Mouse (Mus musculus) G1E (cell line): ENCODE measurements around the gene Gimap9. TPM values are rescaled to one million over a fixed set of nuclear protein-coding genes. Genes with fewer than 3 reads are reported as not detected.
A peak's percentile ranks its signal among the peaks of the same experiment; 100 is the strongest.

Experiments
- ATAC-seq: 2 replicates; pipeline ENCODE4 v1.8.0; 2016; ENCODE audit warnings: mild to moderate bottlenecking; ENCODE audit not compliant: insufficient number of reproducible peaks, poor library complexity, low FRiP score, severe bottlenecking; ENCODE audit errors: extremely low read depth
- DNase-seq: peaks from one replicate; pipeline ENCODE4 v3.0.0; 2012; ENCODE audit warnings: low spot score
- H3K27me3 ChIP-seq: 2 replicates; pipeline ENCODE4 v1.6.1; 2012; ENCODE audit warnings: mild to moderate bottlenecking, low read length, inconsistent platforms; ENCODE audit not compliant: insufficient read depth
- H3K36me3 ChIP-seq: replicated peaks from 2 replicates; pipeline ENCODE3; 2012; ENCODE audit warnings: mild to moderate bottlenecking, inconsistent platforms
- H3K4me1 ChIP-seq: 2 replicates; pipeline ENCODE4 v1.6.1; 2012; ENCODE audit warnings: low read depth, low read length, inconsistent platforms, mixed read lengths; ENCODE audit not compliant: insufficient read depth
- H3K4me3 ChIP-seq: 2 replicates; pipeline ENCODE4 v1.5.1; 2012; ENCODE audit warnings: low read depth, mild to moderate bottlenecking, inconsistent platforms, low read length, moderate library complexity, mixed read lengths
- H3K9me3 ChIP-seq: replicated peaks from 2 replicates; pipeline ENCODE4 v1.6.1; 2012; ENCODE audit warnings: inconsistent platforms
- CTCF ChIP-seq: IDR thresholded peaks from 2 replicates; pipeline ENCODE4 v1.5.1; 2012; ENCODE audit warnings: low read depth, low read length, inconsistent platforms, mixed read lengths
- GATA1 ChIP-seq: IDR thresholded peaks from 2 replicates; pipeline ENCODE4 v1.6.1; 2012; ENCODE audit warnings: borderline replicate concordance, low read length, inconsistent platforms, mixed read lengths
- GATA2 ChIP-seq: IDR thresholded peaks from 2 replicates; pipeline ENCODE4 v1.6.1; 2012; ENCODE audit warnings: low read depth, low read length, inconsistent platforms, borderline replicate concordance
- POLR2AphosphoS5 ChIP-seq: IDR thresholded peaks from 2 replicates; pipeline ENCODE4 v1.6.1; 2012; ENCODE audit warnings: low read depth, low read length, inconsistent platforms; ENCODE audit not compliant: insufficient replicate concordance
- TAL1 ChIP-seq: conservative IDR thresholded peaks from 2 replicates; pipeline ENCODE4 v1.6.1; 2012; ENCODE audit warnings: low read depth, low read length, inconsistent platforms, mixed read lengths
- polyA plus RNA-seq: library from polyadenylated mRNA; stranded (reverse); fragments of >175 nt; gene quantifications from 2 replicates; pipeline ENCODE4 v1.2.3, GENCODE M21; 2012
- total RNA-seq, 2 experiments: library from RNA; stranded (forward) in 1 of 2; stranded (reverse) in 1 of 2; fragments of 200-1000 nt in 1 of 2; fragments of >200 nt in 1 of 2; fragmentation: Nextera tagmentation in 1 of 2; gene quantifications; 2 replicates each; pipeline ENCODE4 v1.2.3; 2014 to 2017

Gene Gimap9
- total RNA-seq (2014; fragmentation: Nextera tagmentation): 9.0 and 9.9 TPM in 2 replicates
- total RNA-seq (2017): 23.6 and 25.8 TPM in 2 replicates
- 0.30 and 0.53 TPM in 2 replicates for polyA plus RNA-seq

DNA sequence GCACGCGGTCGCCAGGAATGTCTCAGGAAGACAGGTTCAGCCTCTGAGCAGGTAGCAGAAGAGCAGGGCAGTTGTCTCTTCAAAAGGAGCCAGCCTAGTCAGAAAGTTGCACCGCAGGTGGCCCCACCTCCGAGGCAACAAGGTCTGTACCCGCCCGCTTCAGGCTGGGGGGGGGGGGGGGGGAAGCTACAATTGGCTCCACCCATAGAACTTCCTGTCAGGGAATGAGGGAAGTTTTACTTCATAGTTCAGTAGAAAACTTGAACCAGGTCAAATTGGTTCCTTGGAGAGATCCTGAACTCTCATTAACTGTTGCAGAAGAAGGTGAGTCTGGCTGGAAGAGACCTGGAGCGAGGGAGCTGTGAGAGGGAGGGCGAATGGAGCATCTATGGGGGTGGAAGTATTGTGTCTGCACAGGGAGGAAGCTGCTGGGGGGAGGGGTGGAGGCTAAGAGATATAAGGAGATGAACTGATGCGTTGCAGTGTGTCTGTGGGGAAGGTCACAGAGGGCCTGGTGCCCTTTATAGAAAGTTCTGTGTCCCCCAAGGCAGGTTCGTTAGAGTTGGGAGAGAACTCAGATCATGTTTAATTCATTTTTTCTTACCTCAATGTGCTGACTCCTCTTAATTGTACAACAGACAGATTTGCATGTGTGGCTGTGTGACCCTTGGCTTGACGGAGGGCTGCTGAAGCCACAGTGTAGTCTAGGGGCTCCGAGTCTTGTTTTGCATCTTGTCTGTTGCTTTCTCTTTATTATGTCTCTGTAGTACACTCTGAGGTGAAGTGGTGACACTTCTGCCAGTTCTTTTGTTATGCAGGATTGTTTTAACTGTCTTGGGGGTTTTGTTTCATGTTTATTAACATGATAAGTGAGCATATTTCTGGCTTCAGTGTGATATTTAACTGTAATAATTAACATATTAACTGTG is at the start of gene Gimap9:
Gene Gimap9, plus strand, starts transcription at position 199 of the 929 bp plus-strand sequence.
- peaks cover 11% of the 10 kb centered on the region for H3K4me1 ChIP-seq
- H3K4me3 ChIP-seq: peak within 1 kb of the TSS; percentile 69
- ATAC-seq (peak; percentile 57), DNase-seq (peak; percentile 40)
- peaks cover 4% of the 10 kb centered on the region; the same call in 1 of the 2 replicates for H3K27me3 ChIP-seq
- peaks cover 20% of the 10 kb centered on the region for H3K36me3 ChIP-seq
- H3K9me3 ChIP-seq: no peaks in the 10 kb centered on the region
- TF ChIP-seq TAL1: no peak
- no peak for TF ChIP-seq GATA1
- no peak for TF ChIP-seq GATA2
- no peak for TF ChIP-seq POLR2AphosphoS5
- TF ChIP-seq CTCF: no peak

DNA sequence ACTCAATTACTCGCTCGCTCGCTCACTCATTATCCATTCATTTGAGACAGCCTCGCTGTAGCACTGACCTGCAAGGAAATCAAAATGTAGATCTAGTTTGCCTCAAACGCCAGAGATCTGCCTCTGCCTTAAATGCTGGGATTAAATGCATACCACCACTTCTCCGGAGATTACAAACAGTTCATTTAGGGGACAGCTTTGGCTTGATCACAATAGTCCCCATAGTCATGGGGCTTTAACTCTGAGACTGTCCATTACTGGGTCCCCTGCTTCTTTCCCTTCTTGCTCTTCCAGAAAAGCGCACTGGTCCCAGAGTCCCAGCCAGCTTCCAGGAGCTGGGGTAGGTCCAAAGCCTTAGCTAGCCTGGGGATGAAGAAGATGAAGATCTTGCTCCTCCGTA is 49.5 kb upstream of the Gimap9 start, which contains the start of gene AI854703:
Gene AI854703, plus strand, starts transcription at position 301 of the 400 bp plus-strand sequence.
- H3K36me3 ChIP-seq: no peaks in the 10 kb centered on the region
- H3K27me3 ChIP-seq: no peaks in the 10 kb centered on the region; the same call in 1 of the 2 replicates
- DNase-seq: no peak
- no peak for ATAC-seq
- TF ChIP-seq TAL1 (no peak), GATA1 (no peak), CTCF (no peak), GATA2 (no peak), POLR2AphosphoS5 (no peak)
- no peaks in the 10 kb centered on the region for H3K9me3 ChIP-seq
- H3K4me1 ChIP-seq: no peaks in the 10 kb centered on the region
- H3K4me3 ChIP-seq: no peak within 1 kb of the TSS

DNA sequence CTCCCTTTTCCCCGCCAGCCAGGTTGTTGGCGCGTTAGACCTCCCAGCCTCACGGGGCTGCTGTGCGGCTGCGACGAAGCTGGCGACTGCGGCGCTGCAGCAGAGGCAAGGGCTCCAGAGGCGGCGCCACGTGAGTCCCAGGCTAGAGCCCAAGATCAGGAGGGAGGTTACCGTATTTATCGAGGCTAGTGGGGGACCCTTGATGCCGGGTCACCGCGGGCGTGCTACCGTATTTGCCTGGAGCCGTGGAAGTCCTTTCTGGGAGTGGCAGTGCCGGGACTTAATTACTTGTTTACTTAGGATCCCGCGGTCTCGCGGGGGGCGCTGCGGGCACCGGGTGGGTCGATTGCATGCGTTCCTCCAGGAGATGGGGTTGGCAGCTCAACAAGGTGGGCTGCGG is 48.9 kb upstream of the Gimap9 start:
- Histone ChIP-seq H3K4me1 (no peaks in the 10 kb centered on the region), H3K36me3 (no peaks in the 10 kb centered on the region), H3K27me3 (peaks cover 3% of the 10 kb centered on the region; the same call in 1 of the 2 replicates), H3K4me3 (no peak overlapping the region), H3K9me3 (no peaks in the 10 kb centered on the region)
- DNase-seq (no peak), ATAC-seq (no peak)
- TF ChIP-seq TAL1 (no peak), GATA2 (no peak), CTCF (no peak), GATA1 (no peak), POLR2AphosphoS5 (no peak)

DNA sequence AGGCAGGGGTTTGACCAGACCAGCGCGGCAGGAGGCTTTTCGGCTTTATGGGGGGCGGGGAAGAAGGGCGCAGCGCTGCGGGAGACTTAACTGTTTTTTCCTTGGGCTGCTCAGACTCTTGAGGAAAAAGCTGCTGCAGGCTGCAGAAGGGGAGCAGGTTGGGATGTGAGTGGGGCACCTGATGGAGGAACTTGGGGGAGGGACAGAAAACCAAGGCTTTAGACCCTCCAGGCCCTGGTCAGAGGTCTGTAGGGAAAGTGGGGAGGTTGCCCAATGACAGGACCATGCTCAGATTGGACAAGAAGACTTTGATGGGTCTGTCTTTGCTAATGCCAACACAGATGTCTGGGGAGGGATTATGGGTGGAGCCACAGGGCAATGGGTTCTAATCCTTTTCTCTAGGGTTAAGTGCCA is 48.4 kb upstream of the Gimap9 start:
- H3K9me3 ChIP-seq: no peaks in the 10 kb centered on the region
- H3K4me1 ChIP-seq: no peaks in the 10 kb centered on the region
- no peak for ATAC-seq
- no peak overlapping the region for H3K4me3 ChIP-seq
- DNase-seq: no peak
- no peaks in the 10 kb centered on the region for H3K36me3 ChIP-seq
- peaks cover 3% of the 10 kb centered on the region; the same call in 1 of the 2 replicates for H3K27me3 ChIP-seq
- no peak for TF ChIP-seq TAL1
- no peak for TF ChIP-seq POLR2AphosphoS5
- TF ChIP-seq GATA1: no peak
- no peak for TF ChIP-seq CTCF
- TF ChIP-seq GATA2: no peak

DNA sequence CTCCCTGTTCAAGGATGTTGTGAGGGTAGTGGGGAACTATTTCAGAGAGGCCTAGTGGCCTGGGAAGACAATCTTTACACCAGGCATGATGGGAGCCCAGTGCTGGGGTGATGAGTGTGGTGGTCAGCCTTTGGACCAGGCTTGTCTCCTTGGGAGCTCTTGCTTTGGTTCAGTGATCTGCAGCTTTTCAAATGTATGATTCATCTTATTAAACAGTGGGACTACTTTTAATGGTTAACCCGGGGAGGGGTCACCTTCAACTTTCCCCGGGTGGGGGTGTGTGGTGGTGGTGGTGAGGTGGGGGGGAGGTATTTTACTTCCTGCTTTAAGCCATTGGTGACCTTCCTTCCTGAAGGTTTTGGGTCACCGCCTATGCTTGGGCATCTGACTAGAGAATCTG is 47.6 kb upstream of the Gimap9 start:
- no peaks in the 10 kb centered on the region for H3K4me1 ChIP-seq
- peaks cover 3% of the 10 kb centered on the region; the same call in 1 of the 2 replicates for H3K27me3 ChIP-seq
- no peaks in the 10 kb centered on the region for H3K36me3 ChIP-seq
- no peaks in the 10 kb centered on the region for H3K9me3 ChIP-seq
- DNase-seq (no peak), ATAC-seq (no peak)
- TF ChIP-seq GATA1 (no peak), POLR2AphosphoS5 (no peak), TAL1 (no peak), CTCF (no peak), GATA2 (no peak)
- H3K4me3 ChIP-seq: no peak overlapping the region

DNA sequence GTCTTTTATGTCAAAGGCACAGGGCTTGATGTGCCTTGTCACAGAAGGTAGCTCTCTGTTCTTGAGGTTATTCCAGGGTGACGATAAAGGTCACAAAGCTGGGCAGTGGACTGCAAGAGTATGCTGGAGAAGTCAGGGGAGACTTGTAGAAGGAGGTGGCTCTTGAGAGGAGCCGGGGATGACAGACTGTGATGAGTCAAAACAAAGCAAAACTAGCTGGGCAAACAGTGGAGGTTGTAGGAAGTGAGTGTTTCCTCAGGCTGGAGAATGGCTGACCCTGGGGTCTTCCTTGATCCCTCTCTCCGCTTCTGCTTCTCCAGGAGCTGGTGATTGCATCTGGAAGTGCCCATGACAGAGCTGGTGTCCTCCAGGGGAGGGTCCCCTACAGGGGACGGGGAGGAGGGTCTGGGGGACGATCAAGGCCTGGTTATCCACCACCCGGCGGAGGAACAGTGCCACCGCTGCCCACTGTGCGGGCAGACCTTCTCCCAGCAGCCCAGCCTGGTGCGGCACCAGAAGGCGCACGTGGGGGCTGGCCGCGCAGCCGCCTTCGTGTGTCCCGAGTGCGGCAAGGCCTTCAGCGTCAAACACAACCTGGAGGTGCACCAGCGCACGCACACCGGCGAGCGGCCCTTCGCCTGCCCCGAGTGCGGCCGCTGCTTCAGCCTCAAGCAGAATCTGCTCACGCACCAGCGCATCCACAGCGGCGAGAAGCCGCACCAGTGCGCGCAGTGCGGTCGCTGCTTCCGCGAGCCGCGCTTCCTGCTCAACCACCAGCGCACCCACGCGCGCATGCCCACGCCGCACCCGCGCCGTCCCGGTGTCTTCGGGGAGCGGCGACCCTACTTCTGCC is 46.9 kb upstream of the Gimap9 start:
- Histone ChIP-seq H3K9me3 (no peaks in the 10 kb centered on the region), H3K4me3 (no peak overlapping the region), H3K27me3 (peaks cover 3% of the 10 kb centered on the region; the same call in 1 of the 2 replicates), H3K36me3 (no peaks in the 10 kb centered on the region), H3K4me1 (no peaks in the 10 kb centered on the region)
- DNase-seq (no peak), ATAC-seq (no peak)
- TF ChIP-seq TAL1 (no peak), CTCF (no peak), GATA2 (no peak), POLR2AphosphoS5 (no peak), GATA1 (no peak)
